Mouse (Mus musculus): ENCODE measurements around the gene Cfc1.
"Not testable (repeated sequence)": the region's sequence is repeated elsewhere in the genome, so short reads cannot be mapped to it uniquely, and the experiment has no call there.

DNA sequence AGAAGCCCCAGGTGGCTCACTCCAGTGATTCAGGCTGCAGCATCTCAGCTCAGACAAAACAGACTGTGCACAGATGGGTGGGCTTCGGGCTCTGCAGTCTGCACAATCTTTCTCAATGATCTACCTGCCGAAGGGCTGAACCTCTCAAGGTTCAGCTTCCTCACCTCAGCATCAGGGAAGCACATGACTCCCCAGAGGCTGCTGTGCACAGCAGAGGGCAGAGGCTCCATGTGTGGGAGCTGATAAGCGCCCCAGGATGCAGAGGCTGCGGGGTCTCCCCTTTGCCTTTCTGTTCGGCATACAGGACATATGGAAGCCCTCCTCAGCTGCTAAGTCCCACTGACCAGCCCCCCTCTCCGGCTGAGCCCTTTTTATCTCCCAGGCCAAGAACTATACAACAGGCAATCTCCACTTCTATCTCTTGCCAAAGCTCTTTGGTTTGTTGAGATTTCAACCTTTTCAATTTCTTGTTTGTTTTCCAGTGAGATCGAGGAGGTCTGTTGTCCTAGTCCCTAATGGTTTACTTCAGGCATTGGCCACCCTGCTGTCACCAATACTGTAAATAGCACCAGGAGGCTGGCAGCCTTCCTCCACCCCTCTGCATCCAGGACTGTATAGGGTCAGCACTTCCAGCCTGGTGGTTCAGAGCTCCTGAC, at the start of gene Cfc1:
- not testable (repeated sequence) for TF ChIP-seq POLR2A (IDR thresholded peaks at IDR 0.05; ENCODE audit: borderline replicate concordance, insufficient read depth, low read length); CTCF (IDR thresholded peaks at IDR 0.05; ENCODE audit: borderline replicate concordance, insufficient read depth, low read depth, low read length)

All from cerebellum, adult 2 months (tissue).